Mouse (Mus musculus): Measurements from ENCODE around the gene Sumf1. TPM values are rescaled to one million over a fixed set of nuclear protein-coding genes. Genes with fewer than 3 reads are reported as not detected.

Gene Sumf1
- total and polyA plus RNA-seq, 3 experiments: 11.0 to 23.1 (median 14.9) TPM

DNA sequence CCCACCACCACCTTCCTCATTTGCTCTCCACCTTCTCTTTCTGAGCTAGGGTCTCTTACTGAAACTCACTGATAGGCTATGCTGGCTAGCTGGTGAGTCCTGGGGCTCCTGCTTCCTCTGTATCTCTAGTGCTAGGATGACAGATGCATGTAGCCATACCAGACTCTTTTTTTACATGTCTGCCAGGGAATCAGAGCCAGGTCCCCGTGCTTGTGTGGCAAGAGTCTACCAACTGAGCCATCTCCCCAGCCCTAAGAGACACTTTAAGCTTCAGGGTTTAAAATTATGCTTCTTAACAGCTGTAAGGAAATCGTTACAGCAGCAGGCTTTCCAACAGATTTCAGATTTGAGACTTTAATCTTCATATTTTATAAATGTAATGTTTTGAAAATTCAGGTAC, 111.5 kb downstream of the Sumf1 start:
- H3K79me2 ChIP-seq (replicated peaks; ENCODE audit: control insufficient read depth, extremely low read depth, insufficient read depth, poor library complexity, severe bottlenecking): no peaks in the 10 kb centered on the region
- in situ Hi-C loops (cut with MboI; ENCODE audit: low pct_ligation_motif_present, low pct_unique_long_range_greater_than_20kb, low sequenced_read_pairs) (loop anchor here (25.0 kb wide), 2 partner anchors 663 to 1262 kb away; partner anchors contain the start of gene Crbn), dilution Hi-C loops (cut with MboI; ENCODE audit: extremely low pct_ligation_motif_present, extremely low pct_unique_long_range_greater_than_20kb, low sequenced_read_pairs) (no loop called here)
- H3K4me3 ChIP-seq (replicated peaks in 1 of 3; ENCODE audit: low read depth in 2 of 3, low read length in 2 of 3, poor library complexity in 1 of 3): no peak overlapping the region
- peaks cover 5% of the 10 kb centered on the region for H3K9me3 ChIP-seq (replicated peaks; ENCODE audit: low read length)
- H3K27ac ChIP-seq (ENCODE audit: insufficient read depth, low read depth): no peak overlapping the region
- H3K9ac ChIP-seq (ENCODE audit: insufficient read depth, low read depth): no peak overlapping the region
- H3K27me3 ChIP-seq (replicated peaks): no peaks in the 10 kb centered on the region
- peaks cover 0 to 4% of the 10 kb centered on the region in 2 experiments for H3K36me3 ChIP-seq (replicated peaks in 1 of 2; ENCODE audit: control insufficient read depth in 1 of 2, insufficient read depth in 1 of 2, low read length in 1 of 2)
- no peaks in the 10 kb centered on the region for H3K4me1 ChIP-seq (ENCODE audit: control insufficient read depth in 1 of 2, insufficient read depth in 2 of 2)
- no peak overlapping the region for H3K4me2 ChIP-seq (ENCODE audit: insufficient read depth, low read depth, poor library complexity, severe bottlenecking)
- no peak for DNase-seq (ENCODE audit: extremely low read depth)
- TF ChIP-seq CHD2 (IDR thresholded peaks at IDR 0.05; ENCODE audit: low read length) (no peak), POLR2A (IDR thresholded peaks at IDR 0.05; ENCODE audit: low read depth, low read length) (no peak), ZC3H11A (IDR thresholded peaks at IDR 0.05; ENCODE audit: low read depth, low read length) (no peak), SMC3 (IDR thresholded peaks at IDR 0.05; ENCODE audit: low read depth, low read length) (no peak), ZNF384 (IDR thresholded peaks at IDR 0.05; ENCODE audit: low read depth, low read length) (no peak), ZMIZ1 (IDR thresholded peaks at IDR 0.05; ENCODE audit: low read depth, low read length) (no peak), NRF1 (IDR thresholded peaks at IDR 0.05; ENCODE audit: low read depth, low read length) (no peak), TBP (conservative IDR thresholded peaks at IDR 0.05; ENCODE audit: low read depth, low read length) (no peak), JUN (IDR thresholded peaks at IDR 0.05; ENCODE audit: insufficient read depth, low read depth, low read length) (no peak), SIN3A (IDR thresholded peaks at IDR 0.05; ENCODE audit: low read length) (no peak), IRF4 (IDR thresholded peaks at IDR 0.05; ENCODE audit: low read depth, low read length) (no peak), USF1 (IDR thresholded peaks at IDR 0.05; ENCODE audit: low read depth, low read length) (no peak), CTCF (conservative IDR thresholded peaks at IDR 0.05 in 1 of 2, IDR thresholded peaks at IDR 0.05 in 1 of 2; ENCODE audit: low read depth in 2 of 2, low read length in 2 of 2) (no peak), ELF1 (IDR thresholded peaks at IDR 0.05; ENCODE audit: low read depth, low read length) (no peak), KAT2A (IDR thresholded peaks at IDR 0.05; ENCODE audit: insufficient replicate concordance, low read length) (no peak), MAZ (IDR thresholded peaks at IDR 0.05; ENCODE audit: low read depth, low read length) (no peak), MAFK (IDR thresholded peaks at IDR 0.05; ENCODE audit: insufficient replicate concordance, low read length) (no peak)

DNA sequence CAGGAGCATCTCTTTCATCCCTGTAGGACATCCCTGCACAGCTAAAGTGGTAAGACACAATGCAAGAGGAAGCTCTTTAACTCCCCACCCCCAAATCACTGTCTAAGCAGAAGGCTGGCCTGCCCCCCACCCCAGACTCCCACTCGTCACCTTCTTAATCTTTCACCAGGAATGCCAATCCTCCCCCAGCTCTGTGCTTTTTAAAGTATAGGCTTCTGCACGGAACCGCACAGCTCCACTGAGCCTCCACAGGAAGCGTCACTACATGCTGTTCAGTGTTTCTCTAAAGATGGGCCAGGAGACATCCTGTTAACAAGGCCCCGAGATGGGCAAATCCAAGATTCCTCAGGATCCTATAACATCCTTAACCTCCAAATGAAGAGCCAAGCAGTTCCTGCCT, 112.3 kb downstream of the Sumf1 start:
- TF ChIP-seq RAD21 (IDR thresholded peaks at IDR 0.05; ENCODE audit: low read depth, low read length): no peak
- Histone ChIP-seq H3K27ac (ENCODE audit: insufficient read depth, low read depth) (no peak overlapping the region), H3K9me3 (replicated peaks; ENCODE audit: low read length) (peaks cover 5% of the 10 kb centered on the region), H3K36me3 (replicated peaks in 1 of 2; ENCODE audit: control insufficient read depth in 1 of 2, insufficient read depth in 1 of 2, low read length in 1 of 2) (peaks cover 0 to 4% of the 10 kb centered on the region in 2 experiments), H3K4me3 (replicated peaks in 1 of 3; ENCODE audit: low read depth in 2 of 3, low read length in 2 of 3, poor library complexity in 1 of 3) (no peak overlapping the region), H3K4me1 (ENCODE audit: control insufficient read depth in 1 of 2, insufficient read depth in 2 of 2) (no peaks in the 10 kb centered on the region), H3K27me3 (replicated peaks) (no peaks in the 10 kb centered on the region), H3K4me2 (ENCODE audit: insufficient read depth, low read depth, poor library complexity, severe bottlenecking) (no peak overlapping the region), H3K9ac (ENCODE audit: insufficient read depth, low read depth) (no peak overlapping the region), H3K79me2 (replicated peaks; ENCODE audit: control insufficient read depth, extremely low read depth, insufficient read depth, poor library complexity, severe bottlenecking) (no peaks in the 10 kb centered on the region)
- in situ Hi-C loops (cut with MboI; ENCODE audit: low pct_ligation_motif_present, low pct_unique_long_range_greater_than_20kb, low sequenced_read_pairs): loop anchor here (25.0 kb wide), 2 partner anchors 664 to 1261 kb away; partner anchors contain the start of gene Crbn
- no peak for DNase-seq (ENCODE audit: extremely low read depth)
- dilution Hi-C loops (cut with MboI; ENCODE audit: extremely low pct_ligation_motif_present, extremely low pct_unique_long_range_greater_than_20kb, low sequenced_read_pairs): no loop called here

All from CH12.LX (cell line).